8 mouse cellular contexts compared by ENCODE assay signal in the genomic region with DNA sequence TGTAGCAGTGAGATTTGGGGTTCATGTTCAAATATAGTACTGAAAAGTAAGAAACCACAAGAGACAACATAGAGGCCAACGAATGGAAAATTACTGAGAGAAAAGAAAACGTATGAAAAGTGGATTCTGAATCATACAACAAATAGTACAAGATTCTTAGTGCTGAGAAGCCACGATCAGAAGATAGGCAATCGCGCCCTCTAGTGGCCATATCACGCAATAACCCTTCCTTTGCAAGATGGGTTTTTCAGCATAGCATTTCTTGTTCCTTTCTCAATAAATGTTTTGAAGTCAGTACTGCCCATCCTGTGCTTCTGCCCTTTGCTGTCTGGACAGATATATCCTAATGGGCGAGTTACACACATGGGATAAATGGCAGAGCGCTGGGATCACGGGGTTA. TPM values are rescaled to one million over a fixed set of nuclear protein-coding genes. Genes with fewer than 3 reads are reported as not detected.
DNase-seq lines count a peak whose midpoint lies in the region; ATAC-seq and TF ChIP-seq lines count a peak whose summit lies in the region.
"Had no signal": no experiment of that assay in that cellular context is flagged by ENCODE, and none has a peak within 500 bp of the region (broad histone marks: within the 10 kb centered on the region; RNA-seq: fewer than 3 reads in every experiment).

No protein-coding gene starts in this region.

- DNase-seq in ovary, postnatal 14 days (ENCODE audit: low spot score) = peak; percentile 11
- no peak for DNase-seq in ovary, adult 18-20 months (ENCODE audit: low spot score)
- DNase-seq in adrenal gland, adult 18-20 months (ENCODE audit: low spot score in 2 of 2) = peak; percentile 33
- DNase-seq in hindlimb bud, embryonic 11.5 days (ENCODE audit: extremely low spot score, low read depth, low spot score) = peak; percentile 42
- DNase-seq in limb, embryonic 11.5 days (ENCODE audit: low spot score) = peak; percentile 67
- DNase-seq in right cerebral cortex, postnatal 10 days (ENCODE audit: low spot score in 2 of 2) = peak; percentile 51 to 70

- ATAC-seq in limb, embryonic 11.5 days (ENCODE audit: insufficient number of reproducible peaks, low FRiP score, low TSS enrichment, low read depth) = no peak

- no peaks in the 10 kb centered on the region for H3K36me3 ChIP-seq in limb, embryonic 11.5 days (ENCODE audit: control insufficient read depth, insufficient read depth, low read length)

- no peaks in the 10 kb centered on the region for H3K27me3 ChIP-seq in limb, embryonic 11.5 days (ENCODE audit: control insufficient read depth, insufficient read depth, low read length)

- H3K4me3 ChIP-seq in cortical plate, adult 2 months (ENCODE audit: insufficient read depth, low read length) = no peak overlapping the region
- H3K4me3 ChIP-seq in limb, embryonic 11.5 days (ENCODE audit: low read depth, low read length) = no peak overlapping the region

- no peaks in the 10 kb centered on the region for H3K4me1 ChIP-seq in cortical plate, adult 2 months (ENCODE audit: control insufficient read depth, insufficient read depth, low read length)
- H3K4me1 ChIP-seq in limb, embryonic 11.5 days (ENCODE audit: control insufficient read depth, insufficient read depth, low read length) = no peaks in the 10 kb centered on the region

- WGBS in limb, embryonic 11.5 days = 6% methylated on average over 9 of the region's 9 CpGs

- H3K27ac ChIP-seq in cortical plate, adult 2 months (ENCODE audit: insufficient read depth, low read length) = no peak overlapping the region
- no peak overlapping the region for H3K27ac ChIP-seq in limb, embryonic 11.5 days (replicated peaks; ENCODE audit: low read depth, low read length)

- TF ChIP-seq CTCF in cortical plate, adult 2 months (IDR thresholded peaks at IDR 0.05; ENCODE audit: extremely low read depth, insufficient read depth, low read length) = peak; percentile 60

- TF ChIP-seq POLR2A in cortical plate, adult 2 months (IDR thresholded peaks at IDR 0.05; ENCODE audit: extremely low read depth, insufficient read depth, low read length) = no peak

- no peaks in the 10 kb centered on the region for H3K9me3 ChIP-seq in limb, embryonic 11.5 days (ENCODE audit: control insufficient read depth, low read length)

- H3K4me2 ChIP-seq in limb, embryonic 11.5 days (ENCODE audit: low read depth, severe bottlenecking) = no peak overlapping the region

- H3K9ac ChIP-seq in limb, embryonic 11.5 days (ENCODE audit: low read length) = no peak overlapping the region

RNA-seq across cellular contexts. Expression of a gene that starts 3.2 kb away (rescaled TPM):
- not detected for total RNA-seq in adrenal gland, adult 18-20 months (2021)
- not detected in 2 replicates for polyA plus RNA-seq in cortical plate, adult 2 months (2012; rRNA removed)
- not detected in 2 replicates for polyA plus RNA-seq in limb, embryonic 11.5 days (2014; fragmentation: Nextera tagmentation; extraction: Ambion mirVana)
- total RNA-seq: heart, postnatal 36 days had no signal

RNA-seq across cellular contexts. Expression of a gene that starts 8.8 kb away (rescaled TPM):
- total RNA-seq in adrenal gland, adult 18-20 months (2021) = not detected
- polyA plus RNA-seq in cortical plate, adult 2 months (2012; rRNA removed) = not detected in 2 replicates
- not detected in 2 replicates for polyA plus RNA-seq in limb, embryonic 11.5 days (2014; fragmentation: Nextera tagmentation; extraction: Ambion mirVana)
- total RNA-seq: heart, postnatal 36 days had no signal

RNA-seq across cellular contexts. Expression of a gene that starts 14.3 kb away (rescaled TPM):
- not detected for total RNA-seq in adrenal gland, adult 18-20 months (2021)
- polyA plus RNA-seq in cortical plate, adult 2 months (2012; rRNA removed) = not detected in 2 replicates
- not detected in 2 replicates for polyA plus RNA-seq in limb, embryonic 11.5 days (2014; fragmentation: Nextera tagmentation; extraction: Ambion mirVana)
- total RNA-seq: heart, postnatal 36 days had no signal

RNA-seq across cellular contexts. Expression of a gene that starts 17.2 kb away (rescaled TPM):
- total RNA-seq in adrenal gland, adult 18-20 months (2021) = not detected
- polyA plus RNA-seq in cortical plate, adult 2 months (2012; rRNA removed) = not detected in 2 replicates
- polyA plus RNA-seq in limb, embryonic 11.5 days (2014; fragmentation: Nextera tagmentation; extraction: Ambion mirVana) = not detected in 2 replicates
- total RNA-seq: heart, postnatal 36 days had no signal

RNA-seq across cellular contexts. Expression of a gene that starts 22.8 kb away (rescaled TPM):
- total RNA-seq in adrenal gland, adult 18-20 months (2021) = not detected
- polyA plus RNA-seq in cortical plate, adult 2 months (2012; rRNA removed) = not detected in 2 replicates
- not detected in 2 replicates for polyA plus RNA-seq in limb, embryonic 11.5 days (2014; fragmentation: Nextera tagmentation; extraction: Ambion mirVana)
- total RNA-seq: heart, postnatal 36 days had no signal
